Mouse (Mus musculus) bone marrow macrophage, adult 2 months (primary cell): ENCODE measurements around the gene Sh2d1b1. TPM values are rescaled to one million over a fixed set of nuclear protein-coding genes. Genes with fewer than 3 reads are reported as not detected.
"Not testable (repeated sequence)": the region's sequence is repeated elsewhere in the genome, so short reads cannot be mapped to it uniquely, and the experiment has no call there.

Experiments used
- H3K27ac ChIP-seq: 2 replicates; pipeline ENCODE4 v1.5.1; 2012; ENCODE audit warnings: low read depth, low read length; ENCODE audit not compliant: insufficient read depth
- H3K4me1 ChIP-seq: 2 replicates; pipeline ENCODE4 v1.6.1; 2012; ENCODE audit warnings: low read length; ENCODE audit not compliant: control insufficient read depth, insufficient read depth
- H3K4me3 ChIP-seq: 2 replicates; pipeline ENCODE4 v1.5.1; 2012; ENCODE audit warnings: mild to moderate bottlenecking, low read length, moderate library complexity; ENCODE audit not compliant: insufficient read depth
- CTCF ChIP-seq: IDR thresholded peaks from 2 replicates; pipeline ENCODE4 v1.5.1; 2012; ENCODE audit warnings: low read depth, mild to moderate bottlenecking, low read length, moderate library complexity
- POLR2A ChIP-seq: IDR thresholded peaks from 2 replicates; pipeline ENCODE4 v1.6.1; 2012; ENCODE audit warnings: mild to moderate bottlenecking, low read depth, low read length, borderline replicate concordance
- polyA plus RNA-seq: library from polyadenylated mRNA; stranded (reverse); fragments of >200 nt; gene quantifications from 2 replicates; pipeline ENCODE4 v1.2.4, GENCODE M21; 2012; ENCODE audit not compliant: missing spikeins, insufficient read depth, insufficient read length

Sh2d1b1 gene
- polyA plus RNA-seq, result 12.3 and 14.2 TPM in 2 replicates

- Histone ChIP-seq H3K27ac (no peak within 1 kb of the TSS), H3K4me3 (no peak within 1 kb of the TSS), H3K4me1 (peaks cover 14% of the 10 kb centered on the region)
- TF ChIP-seq CTCF, result no peak
- no peak for TF ChIP-seq POLR2A
These were observed at the start of gene Sh2d1b1 for GRCm38 (mm10) chr1:170277016-170277415. Gene Sh2d1b1, plus strand, starts transcription at chr1:170277320.

DNA sequence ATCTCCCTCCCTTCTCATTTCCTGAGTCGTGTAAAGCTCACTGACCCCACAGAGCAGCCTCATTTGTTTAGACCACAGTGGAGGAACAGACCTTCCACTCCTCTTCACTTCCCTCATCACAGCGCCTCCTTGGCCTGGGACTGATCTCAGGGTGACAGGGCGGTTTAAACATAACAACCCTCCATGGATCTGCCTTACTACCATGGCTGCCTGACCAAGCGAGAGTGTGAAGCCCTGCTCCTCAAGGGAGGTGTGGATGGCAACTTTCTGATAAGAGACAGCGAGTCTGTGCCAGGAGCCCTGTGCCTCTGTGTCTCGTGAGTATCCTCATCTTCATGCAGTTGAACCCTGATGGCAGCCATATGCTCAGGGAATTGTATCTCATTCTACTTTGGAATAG lies 44.4 kb upstream of the Sh2d1b1 start, which contains the start of gene Sh2d1b2:
TSS of gene Sh2d1b2 (plus strand) at position 62 of the 400 bp plus-strand sequence.
- not testable (repeated sequence) for H3K27ac ChIP-seq, H3K4me3 ChIP-seq, H3K4me1 ChIP-seq

DNA sequence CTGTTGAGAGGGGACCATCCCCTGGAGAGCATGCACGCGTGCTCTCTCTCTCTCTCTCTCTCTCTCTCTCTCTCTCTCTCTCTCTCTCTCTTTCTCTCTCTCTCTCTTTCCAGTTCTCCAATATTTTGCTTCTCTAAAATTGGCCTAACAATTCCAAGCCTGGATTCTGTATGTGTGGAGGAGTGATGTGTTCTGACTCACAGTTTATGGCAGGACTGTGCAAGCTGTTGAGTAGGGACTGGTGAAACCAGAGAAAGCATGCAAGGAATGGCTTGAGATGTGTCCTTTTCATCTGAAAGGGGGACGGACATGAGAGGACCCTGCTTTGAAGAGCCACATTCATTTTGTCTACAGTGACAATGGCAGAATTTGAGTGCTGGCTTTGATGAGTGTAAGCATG lies 32.1 kb upstream of the Sh2d1b1 start:
- TF ChIP-seq POLR2A (no peak), CTCF (no peak)
- no peak overlapping the region for H3K4me3 ChIP-seq
- H3K27ac ChIP-seq, result no peak overlapping the region
- no peaks in the 10 kb centered on the region; the same call in 1 of the 2 replicates for H3K4me1 ChIP-seq

GRCm38 (mm10) chr1:170254893-170255559 lies 22.1 kb upstream of the Sh2d1b1 start:
- H3K27ac ChIP-seq, result peak overlapping the region; percentile 24

DNA sequence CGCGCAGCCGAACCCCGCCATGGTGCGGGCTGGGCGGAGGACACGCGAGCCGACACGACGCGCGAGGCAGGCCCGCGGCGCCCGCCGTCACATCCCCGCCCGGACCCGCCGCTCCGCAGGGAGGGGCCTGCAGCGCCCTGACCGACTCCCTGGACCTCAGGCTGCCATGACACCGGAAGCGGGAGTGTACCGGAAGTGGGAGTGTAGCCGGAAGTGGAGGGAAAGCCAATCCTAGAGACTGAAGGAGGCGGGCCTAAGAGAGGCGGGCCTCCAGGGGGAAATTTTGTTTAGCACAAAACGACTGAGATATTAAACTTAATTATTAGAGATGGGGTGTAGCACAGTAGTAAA lies 21.6 kb upstream of the Sh2d1b1 start:
- TF ChIP-seq CTCF, result no peak
- TF ChIP-seq POLR2A, result no peak; the same call in 1 of the 2 replicates
- Histone ChIP-seq H3K27ac (peak overlapping the region; percentile 24), H3K4me3 (peak overlapping the region; percentile 77), H3K4me1 (0 out of 2 replicates have a peak, but pooled peaks cover 2% of the 10 kb centered on the region)

More at GRCm38 (mm10) chr1:170254893-170255559, 22.1 kb upstream of the Sh2d1b1 start:
- Histone ChIP-seq H3K4me1 (0 out of 2 replicates have a peak, but pooled peaks cover 2% of the 10 kb centered on the region), H3K4me3 (peak overlapping the region; percentile 77)
- TF ChIP-seq CTCF (no peak), POLR2A (no peak)

DNA sequence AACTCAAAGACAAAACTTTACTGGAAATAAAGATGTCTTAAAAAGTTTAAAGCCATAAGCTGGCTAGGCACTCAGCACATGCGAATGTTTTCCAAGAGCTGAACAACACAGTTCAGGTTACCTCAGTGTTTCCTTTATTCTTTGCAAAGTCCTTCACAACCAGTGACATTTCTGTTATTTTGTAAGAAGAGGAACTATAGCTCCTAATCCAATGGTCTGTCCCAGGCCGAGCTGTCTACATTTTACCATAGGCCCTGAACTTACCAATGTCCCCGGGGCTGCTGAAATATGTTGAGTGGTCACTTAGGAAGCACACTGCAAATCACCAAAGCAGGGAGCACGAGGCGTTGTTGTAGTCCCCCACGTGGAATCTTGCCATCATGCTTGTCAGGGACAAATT lies 6.8 kb upstream of the Sh2d1b1 start:
- peaks cover 3% of the 10 kb centered on the region for H3K4me1 ChIP-seq
- no peak overlapping the region for H3K27ac ChIP-seq
- TF ChIP-seq POLR2A (no peak), CTCF (no peak)
- no peak overlapping the region for H3K4me3 ChIP-seq

GRCm38 (mm10) chr1:170270696-170271095 lies 6.4 kb upstream of the Sh2d1b1 start:
- H3K4me3 ChIP-seq, result no peak overlapping the region
- peaks cover 3% of the 10 kb centered on the region for H3K4me1 ChIP-seq
- H3K27ac ChIP-seq, result no peak overlapping the region
- TF ChIP-seq CTCF (no peak), POLR2A (no peak)

DNA sequence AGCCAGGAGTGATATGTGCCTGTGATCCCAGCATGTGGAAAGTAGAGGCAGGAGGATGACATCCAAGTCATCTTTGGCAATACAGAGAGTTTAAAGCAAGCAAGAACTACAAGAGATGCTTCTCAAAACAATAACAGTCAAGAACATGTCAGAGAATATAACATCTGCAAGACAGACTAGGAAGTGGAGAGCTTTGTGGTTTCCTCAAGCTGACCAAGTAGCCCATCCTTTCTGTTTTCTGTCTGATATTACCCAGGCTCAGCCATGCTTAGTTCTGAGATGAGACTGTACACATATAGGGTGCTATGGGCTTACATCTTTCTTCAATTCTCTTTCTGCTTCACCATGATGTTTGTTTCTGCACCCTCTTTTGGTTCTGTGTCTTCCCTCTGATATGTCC lies 3.9 kb upstream of the Sh2d1b1 start:
- no peak for TF ChIP-seq POLR2A
- TF ChIP-seq CTCF, result no peak
- H3K4me1 ChIP-seq, result peaks cover 10% of the 10 kb centered on the region
- H3K4me3 ChIP-seq, result no peak overlapping the region
- no peak overlapping the region for H3K27ac ChIP-seq

- H3K4me1 ChIP-seq, result peaks cover 25% of the 10 kb centered on the region
- TF ChIP-seq CTCF (no peak), POLR2A (no peak)
- no peak overlapping the region for H3K4me3 ChIP-seq
- H3K27ac ChIP-seq, result peak overlapping the region; percentile 87
These were observed 5.5 kb downstream of the Sh2d1b1 start for GRCm38 (mm10) chr1:170282415-170283129.

- H3K27ac ChIP-seq, result no peak overlapping the region
- H3K4me1 ChIP-seq, result peaks cover under 1% of the 10 kb centered on the region
- H3K4me3 ChIP-seq, result no peak overlapping the region
- TF ChIP-seq CTCF (no peak), POLR2A (no peak)
These were observed 15.3 kb downstream of the Sh2d1b1 start for GRCm38 (mm10) chr1:170292239-170292951.
